Mouse (Mus musculus) forebrain, embryonic 12.5 days (tissue): ENCODE measurements around the gene Dcst2. TPM values are rescaled to one million over a fixed set of nuclear protein-coding genes. Genes with fewer than 3 reads are reported as not detected.

Experiments used
- ATAC-seq: fragments of 200-750 bp; cut with Nextera tagmentation; 2 replicates; pipeline ENCODE4 v1.8.0; 2017; ENCODE audit warnings: moderate TSS enrichment; ENCODE audit not compliant: low FRiP score
- H3K27ac ChIP-seq: fragments of 300-500 bp; sonication (generic); 2 replicates; pipeline ENCODE4 v1.5.1; 2016; ENCODE audit warnings: mild to moderate bottlenecking
- H3K27me3 ChIP-seq: fragments of 300-500 bp; sonication (generic); 2 replicates; pipeline ENCODE4 v1.6.1; 2016; ENCODE audit warnings: mild to moderate bottlenecking
- H3K36me3 ChIP-seq: fragments of 300-500 bp; sonication (generic); replicated peaks from 2 replicates; pipeline ENCODE4 v1.6.1; 2016; ENCODE audit warnings: mild to moderate bottlenecking
- H3K4me1 ChIP-seq: fragments of 300-500 bp; sonication (generic); 2 replicates; pipeline ENCODE4 v1.6.1; 2016
- H3K4me2 ChIP-seq: fragments of 300-500 bp; sonication (generic); 2 replicates; pipeline ENCODE4 v1.6.1; 2016; ENCODE audit warnings: mild to moderate bottlenecking, moderate library complexity
- H3K4me3 ChIP-seq: fragments of 300-500 bp; sonication (generic); replicated peaks from 2 replicates; pipeline ENCODE4 v1.5.1; 2016; ENCODE audit warnings: mild to moderate bottlenecking
- H3K9ac ChIP-seq: fragments of 300-500 bp; sonication (generic); 2 replicates; pipeline ENCODE4 v1.6.1; 2016; ENCODE audit warnings: mild to moderate bottlenecking
- H3K9me3 ChIP-seq: fragments of 300-500 bp; sonication (generic); 2 replicates; pipeline ENCODE4 v1.6.1; 2016
- WGBS: fragments of 180-500 bp; shearing (Covaris S2); methylation state at CpG from one replicate; pipeline ENCODE4 v1.1.7; 2016; 5-methylcytosine and 5-hydroxymethylcytosine counted together
- polyA plus RNA-seq: library from polyadenylated mRNA; unstranded; fragments of >200 nt; fragmentation: Nextera tagmentation; extraction: Ambion mirVana; gene quantifications from 2 replicates; pipeline ENCODE4 v1.2.1, GENCODE M21; 2016

The Dcst2 gene
- polyA plus RNA-seq, 1 experiment from 2014 or later: 0.13 TPM

DNA sequence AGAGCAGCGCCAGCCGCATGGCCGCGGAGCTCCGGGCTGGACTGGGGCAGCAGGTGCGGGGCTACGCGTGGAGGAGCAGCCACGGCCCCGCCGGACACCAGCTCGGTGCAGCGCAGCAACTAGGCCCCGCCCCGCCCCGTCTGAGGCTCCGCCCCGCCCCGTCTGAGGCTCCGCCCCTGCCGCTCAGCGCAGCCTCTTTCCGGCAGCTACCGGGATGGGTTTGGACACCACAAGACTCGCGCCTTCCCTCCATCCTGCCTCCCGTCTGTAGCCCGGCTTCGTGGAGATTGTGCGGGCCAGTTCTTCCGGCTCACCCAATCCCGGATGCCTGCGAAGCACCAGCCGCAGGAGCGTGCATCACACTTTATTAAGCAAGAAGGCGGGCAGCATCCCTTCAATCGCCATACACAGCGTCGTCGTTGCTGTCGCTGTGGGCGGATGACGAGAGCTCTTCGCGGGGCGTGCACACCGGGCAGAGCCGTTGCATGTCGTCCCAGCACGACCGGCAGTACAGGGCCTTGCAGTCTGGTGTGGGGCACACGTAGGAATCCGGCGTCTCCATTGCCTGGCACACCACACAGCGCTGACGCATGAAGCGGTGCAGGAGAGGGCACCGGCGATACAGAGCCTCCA lies 11.8 kb upstream of the Dcst2 start, which contains the start of gene Adam15:
Adam15 (minus strand) TSS at position 128 of the 633 bp plus-strand sequence.
- peak within 1 kb of the TSS; percentile 91 for H3K4me2 ChIP-seq
- peak within 1 kb of the TSS; percentile 62 for H3K4me3 ChIP-seq
- ATAC-seq: peak; percentile 93
- no peaks in the 10 kb centered on the region for H3K9me3 ChIP-seq
- peaks cover 44% of the 10 kb centered on the region for H3K27me3 ChIP-seq
- peak within 1 kb of the TSS; percentile 51; the same call in 1 of the 2 replicates for H3K27ac ChIP-seq
- peaks cover 21% of the 10 kb centered on the region for H3K4me1 ChIP-seq
- peak within 1 kb of the TSS; percentile 59 for H3K9ac ChIP-seq
- no peaks in the 10 kb centered on the region; the same call in 1 of the 2 replicates for H3K36me3 ChIP-seq
- WGBS: under 1% methylated on average over 57 of the region's 59 CpGs

DNA sequence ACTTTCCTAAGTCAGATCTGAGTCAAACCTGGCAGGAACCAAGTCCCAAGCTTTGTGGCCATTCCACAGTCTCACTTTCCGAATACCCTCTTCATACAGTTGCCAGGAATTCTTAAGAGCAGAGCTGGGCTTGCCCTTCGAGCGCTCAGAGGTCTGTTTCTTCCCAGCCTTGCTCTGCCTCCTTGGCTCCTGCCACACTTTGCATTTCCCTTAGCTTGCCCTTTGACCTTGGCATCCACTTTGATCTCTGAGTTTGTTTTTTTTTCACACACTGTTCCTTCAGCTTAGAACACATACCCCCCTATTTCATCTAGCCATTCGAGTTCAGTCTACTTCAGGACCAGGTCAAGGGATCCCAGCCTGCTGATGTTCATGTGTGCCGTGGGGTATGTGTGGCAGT lies 10.5 kb upstream of the Dcst2 start:
- H3K4me2 ChIP-seq: no peak overlapping the region
- H3K4me3 ChIP-seq: no peak overlapping the region
- WGBS: 80% methylated on average over 5 of the region's 5 CpGs

GRCm38 (mm10) chr3:89354816-89355511 lies 6.8 kb upstream of the Dcst2 start:
- Histone ChIP-seq H3K27me3 (peaks cover 34% of the 10 kb centered on the region), H3K4me2 (no peak overlapping the region), H3K4me1 (peaks cover 10% of the 10 kb centered on the region), H3K27ac (no peak overlapping the region), H3K9me3 (no peaks in the 10 kb centered on the region), H3K4me3 (no peak overlapping the region), H3K9ac (no peak overlapping the region), H3K36me3 (no peaks in the 10 kb centered on the region)
- no peak for ATAC-seq
- 19% methylated on average over 5 of the region's 5 CpGs for WGBS

More for the DNA sequence above, 10.5 kb upstream of the Dcst2 start:
- Histone ChIP-seq H3K4me1 (peaks cover 23% of the 10 kb centered on the region), H3K27ac (no peak overlapping the region), H3K27me3 (peaks cover 49% of the 10 kb centered on the region), H3K9ac (no peak overlapping the region), H3K36me3 (no peaks in the 10 kb centered on the region), H3K9me3 (no peaks in the 10 kb centered on the region)
- no peak for ATAC-seq

GRCm38 (mm10) chr3:89355512-89355902 lies 6.3 kb upstream of the Dcst2 start:
- H3K27ac ChIP-seq: no peak overlapping the region
- H3K4me3 ChIP-seq: no peak overlapping the region
- no peak for ATAC-seq
- peaks cover 6% of the 10 kb centered on the region; the same call in 1 of the 2 replicates for H3K4me1 ChIP-seq
- H3K9me3 ChIP-seq: no peaks in the 10 kb centered on the region
- peaks cover 33% of the 10 kb centered on the region for H3K27me3 ChIP-seq
- 88% methylated on average over 6 of the region's 6 CpGs for WGBS
- no peak overlapping the region for H3K4me2 ChIP-seq
- H3K36me3 ChIP-seq: no peaks in the 10 kb centered on the region
- H3K9ac ChIP-seq: no peak overlapping the region

- Histone ChIP-seq H3K9ac (no peak overlapping the region), H3K4me1 (0 out of 2 replicates have a peak, but pooled peaks cover 5% of the 10 kb centered on the region), H3K27ac (no peak overlapping the region), H3K4me2 (no peak overlapping the region), H3K27me3 (peaks cover 29% of the 10 kb centered on the region), H3K36me3 (no peaks in the 10 kb centered on the region), H3K4me3 (no peak overlapping the region), H3K9me3 (no peaks in the 10 kb centered on the region)
- WGBS: 76% methylated on average over 9 of the region's 9 CpGs
- ATAC-seq: no peak
Measured at GRCm38 (mm10) chr3:89356029-89356428, 5.7 kb upstream of the Dcst2 start.

GRCm38 (mm10) chr3:89359630-89360029 lies 2.1 kb upstream of the Dcst2 start:
- no peak for ATAC-seq
- no peak overlapping the region for H3K4me3 ChIP-seq
- WGBS: 79% methylated on average over 6 of the region's 6 CpGs

DNA sequence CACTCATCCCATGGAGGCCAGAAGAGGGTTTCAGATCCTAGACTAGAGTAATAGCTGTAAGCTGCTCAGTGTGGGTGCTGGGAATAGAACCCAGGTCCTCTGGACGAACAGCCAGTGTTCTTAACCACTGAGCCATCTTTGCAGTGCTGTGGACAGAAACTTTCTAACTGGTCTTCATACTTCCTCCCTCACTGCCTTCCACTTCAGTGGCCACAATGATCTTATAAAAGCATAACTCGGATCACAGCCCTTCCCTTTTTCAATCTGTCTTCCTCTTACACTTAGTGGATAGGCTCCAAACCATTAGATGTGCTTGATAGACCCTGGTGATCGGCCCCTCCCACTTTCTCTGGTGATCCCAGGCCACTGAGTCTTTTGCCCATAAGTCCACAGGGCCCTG lies 1.5 kb upstream of the Dcst2 start:
- whole genome bisulfite sequencing: 85% methylated on average over 3 of the region's 3 CpGs
- peaks cover 2% of the 10 kb centered on the region; the same call in 1 of the 2 replicates for H3K27me3 ChIP-seq
- H3K27ac ChIP-seq: no peak overlapping the region
- no peak overlapping the region for H3K9ac ChIP-seq
- no peak overlapping the region for H3K4me3 ChIP-seq
- no peak for ATAC-seq
- H3K4me2 ChIP-seq: no peak overlapping the region
- H3K4me1 ChIP-seq: peaks cover 6% of the 10 kb centered on the region; the same call in 1 of the 2 replicates
- no peaks in the 10 kb centered on the region for H3K36me3 ChIP-seq
- no peaks in the 10 kb centered on the region for H3K9me3 ChIP-seq

More at GRCm38 (mm10) chr3:89359630-89360029, 2.1 kb upstream of the Dcst2 start:
- no peak overlapping the region for H3K9ac ChIP-seq
- no peak overlapping the region for H3K27ac ChIP-seq
- H3K4me2 ChIP-seq: no peak overlapping the region
- no peaks in the 10 kb centered on the region for H3K9me3 ChIP-seq
- H3K27me3 ChIP-seq: peaks cover 5% of the 10 kb centered on the region; the same call in 1 of the 2 replicates
- H3K4me1 ChIP-seq: peaks cover 5% of the 10 kb centered on the region; the same call in 1 of the 2 replicates
- H3K36me3 ChIP-seq: no peaks in the 10 kb centered on the region

DNA sequence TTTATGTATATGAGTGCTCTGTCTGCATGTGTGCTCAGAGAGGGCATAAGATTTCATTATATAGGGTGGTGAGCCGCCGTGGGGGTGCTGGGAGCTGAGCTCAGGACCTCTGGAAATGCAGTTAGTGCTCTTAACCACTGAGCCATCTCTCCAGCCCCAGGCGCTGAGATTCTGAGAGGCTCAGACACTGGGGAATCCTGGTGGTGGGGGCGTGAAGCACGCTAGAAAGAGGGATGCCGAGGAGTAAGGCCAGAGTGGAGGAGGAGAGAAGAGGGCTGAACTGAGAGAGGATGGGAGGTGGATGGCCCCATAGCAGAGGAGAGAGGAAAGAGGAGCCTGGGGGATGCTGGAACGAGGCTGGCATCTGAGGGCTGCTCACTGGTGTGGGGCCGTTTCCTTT lies 2.9 kb downstream of the Dcst2 start:
- no peaks in the 10 kb centered on the region for H3K9me3 ChIP-seq

DNA sequence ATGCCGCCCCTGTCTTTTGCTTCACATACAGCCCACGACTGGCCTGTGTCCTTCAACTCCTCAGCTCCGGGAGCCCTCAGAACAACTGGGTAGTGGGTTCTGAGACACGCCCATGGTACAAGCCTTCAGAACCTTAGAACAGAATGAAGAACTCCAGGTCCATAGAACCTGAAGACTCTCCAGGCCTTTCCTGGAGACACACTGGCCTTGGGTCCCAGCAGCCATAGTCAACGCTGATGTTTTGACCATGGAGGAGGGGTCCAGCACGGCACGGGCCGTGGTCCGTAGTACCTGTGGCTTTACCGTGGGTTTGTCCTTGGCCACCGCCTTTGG lies 3.3 kb downstream of the Dcst2 start, which contains the start of gene Dcst1:
Dcst1 (minus strand) TSS at position 101 of the 333 bp plus-strand sequence.
- no peaks in the 10 kb centered on the region for H3K9me3 ChIP-seq
- no peak within 1 kb of the TSS for H3K4me2 ChIP-seq
- H3K27me3 ChIP-seq: 0 out of 2 replicates have a peak, but pooled peaks cover 10% of the 10 kb centered on the region
- no peak within 1 kb of the TSS for H3K27ac ChIP-seq
- no peaks in the 10 kb centered on the region for H3K36me3 ChIP-seq
- no peak for ATAC-seq
- no peak within 1 kb of the TSS for H3K4me3 ChIP-seq
- peaks cover 5% of the 10 kb centered on the region; the same call in 1 of the 2 replicates for H3K4me1 ChIP-seq
- 79% methylated on average over 11 of the region's 11 CpGs for WGBS
- no peak within 1 kb of the TSS for H3K9ac ChIP-seq

More for the DNA sequence above, 2.9 kb downstream of the Dcst2 start:
- no peak for ATAC-seq
- Histone ChIP-seq H3K4me1 (peaks cover 5% of the 10 kb centered on the region; the same call in 1 of the 2 replicates), H3K36me3 (no peaks in the 10 kb centered on the region), H3K4me3 (no peak overlapping the region), H3K27ac (no peak overlapping the region), H3K4me2 (no peak overlapping the region), H3K9ac (no peak overlapping the region), H3K27me3 (0 out of 2 replicates have a peak, but pooled peaks cover 10% of the 10 kb centered on the region)
- WGBS: 54% methylated on average over 8 of the region's 8 CpGs

GRCm38 (mm10) chr3:89365486-89366414 lies 4.0 kb downstream of the Dcst2 start:
- H3K9ac ChIP-seq: no peak overlapping the region
- H3K9me3 ChIP-seq: no peaks in the 10 kb centered on the region
- 0 out of 2 replicates have a peak, but pooled peaks cover 10% of the 10 kb centered on the region for H3K27me3 ChIP-seq
- H3K4me2 ChIP-seq: no peak overlapping the region
- H3K36me3 ChIP-seq: no peaks in the 10 kb centered on the region
- WGBS: 79% methylated on average over 20 of the region's 20 CpGs
- peaks cover 5% of the 10 kb centered on the region; the same call in 1 of the 2 replicates for H3K4me1 ChIP-seq
- no peak overlapping the region for H3K4me3 ChIP-seq
- ATAC-seq: no peak
- no peak overlapping the region for H3K27ac ChIP-seq

DNA sequence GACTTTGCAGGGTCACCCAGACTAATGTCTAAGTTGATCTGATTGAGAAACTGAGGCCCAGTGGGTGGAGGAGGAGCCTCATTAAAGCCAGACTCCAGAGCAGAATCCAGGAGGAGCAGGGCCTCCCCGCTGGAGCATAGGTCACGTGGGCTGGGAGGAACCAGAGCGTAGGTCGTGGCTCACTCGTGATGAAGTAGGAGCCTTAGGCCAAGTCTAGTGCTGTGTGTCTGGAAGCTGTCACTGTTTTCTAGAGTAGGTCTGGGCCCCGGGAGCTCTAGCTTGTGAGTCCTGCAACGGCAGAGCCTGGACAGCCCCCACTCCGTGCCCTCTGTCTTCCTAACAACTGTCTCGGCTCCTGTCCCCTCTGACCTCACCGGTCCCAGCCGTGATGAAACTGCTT lies 5.6 kb downstream of the Dcst2 start:
- Histone ChIP-seq H3K4me1 (peaks cover 5% of the 10 kb centered on the region; the same call in 1 of the 2 replicates), H3K4me2 (no peak overlapping the region), H3K27me3 (0 out of 2 replicates have a peak, but pooled peaks cover 10% of the 10 kb centered on the region), H3K27ac (no peak overlapping the region), H3K4me3 (no peak overlapping the region), H3K9ac (no peak overlapping the region), H3K9me3 (no peaks in the 10 kb centered on the region), H3K36me3 (no peaks in the 10 kb centered on the region)
- WGBS: 78% methylated on average over 11 of the region's 11 CpGs
- no peak for ATAC-seq
